Comparison of ENCODE assay signal across 8 mouse cellular contexts in the genomic region with DNA sequence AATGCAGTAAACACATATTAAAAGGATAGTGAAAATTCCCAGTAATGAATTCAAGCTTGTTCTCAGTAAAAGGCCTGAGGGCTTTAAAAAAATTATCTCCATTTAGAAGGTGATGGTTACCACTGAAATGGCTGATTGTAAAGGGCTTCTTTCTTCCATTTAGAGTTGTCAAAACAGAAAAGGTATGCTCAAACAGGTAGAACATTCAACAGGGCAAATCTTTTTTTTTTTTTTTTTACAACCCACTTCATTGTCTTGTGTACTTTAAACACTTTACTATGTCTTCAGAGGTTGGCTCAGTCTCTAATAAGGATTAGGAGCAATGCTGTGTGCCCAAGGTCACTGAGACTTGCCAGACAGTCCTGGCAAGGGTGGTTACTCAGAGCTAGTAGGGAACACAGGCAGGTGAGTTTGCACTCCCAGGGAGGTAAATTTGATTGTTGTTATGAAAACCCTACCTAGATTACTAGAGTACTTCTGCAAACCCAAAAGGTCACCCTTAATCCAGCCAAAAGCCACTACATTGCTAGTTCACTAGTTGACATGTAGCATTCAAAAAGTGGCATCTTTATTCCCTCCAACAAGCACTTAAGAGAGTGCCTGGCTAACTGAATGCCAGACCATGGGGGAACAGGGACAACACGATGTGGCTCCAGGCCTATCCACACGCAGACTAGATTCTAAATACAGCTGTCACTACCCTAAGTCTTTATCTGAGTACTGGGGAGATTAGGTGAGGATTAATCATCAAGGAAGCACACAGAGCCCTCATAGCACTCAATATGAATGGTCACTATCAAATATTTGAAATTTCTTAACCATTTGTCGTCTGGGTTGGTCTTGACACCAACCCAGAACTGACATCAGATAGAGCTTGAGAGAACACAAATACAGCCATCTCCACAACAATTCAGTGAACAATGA. TPM values are rescaled to one million over a fixed set of nuclear protein-coding genes. Genes with fewer than 3 reads are reported as not detected.
DNase-seq lines count a peak whose midpoint lies in the region; ATAC-seq and TF ChIP-seq lines count a peak whose summit lies in the region.

No protein-coding gene starts in this region.

- no peak overlapping the region for H3K27ac ChIP-seq in cerebellum, adult 2 months (ENCODE audit: insufficient read depth, low read length)
- no peak overlapping the region for H3K27ac ChIP-seq in lung, embryonic 16.5 days (ENCODE audit: low read length)
- no peak overlapping the region for H3K27ac ChIP-seq in lung, postnatal 0 days (ENCODE audit: low read length)
- no peak overlapping the region for H3K27ac ChIP-seq in limb, embryonic 14.5 days (replicated peaks; ENCODE audit: low read depth, low read length)
- no peak overlapping the region for H3K27ac ChIP-seq in stomach, postnatal 0 days (replicated peaks)

- peak overlapping the region; percentile 23 for H3K4me3 ChIP-seq in cerebellum, adult 2 months (replicated peaks; ENCODE audit: insufficient read depth, low read depth, low read length)
- no peak overlapping the region for H3K4me3 ChIP-seq in lung, embryonic 16.5 days (ENCODE audit: low read length)
- no peak overlapping the region for H3K4me3 ChIP-seq in lung, postnatal 0 days (ENCODE audit: low read depth, low read length)
- peak overlapping the region; percentile 73 for H3K4me3 ChIP-seq in limb, embryonic 14.5 days (replicated peaks; ENCODE audit: low read length)
- H3K4me3 ChIP-seq in stomach, postnatal 0 days (ENCODE audit: low read depth, low read length): no peak overlapping the region

- H3K4me1 ChIP-seq in cerebellum, adult 2 months (ENCODE audit: control insufficient read depth, insufficient read depth, low read length): peaks cover 33% of the 10 kb centered on the region
- peaks cover 42% of the 10 kb centered on the region for H3K4me1 ChIP-seq in lung, embryonic 16.5 days (replicated peaks; ENCODE audit: control insufficient read depth, insufficient read depth, low read length)
- peaks cover 25% of the 10 kb centered on the region for H3K4me1 ChIP-seq in lung, postnatal 0 days (ENCODE audit: insufficient read depth, low read depth, low read length)
- peaks cover 54% of the 10 kb centered on the region for H3K4me1 ChIP-seq in limb, embryonic 14.5 days (ENCODE audit: control insufficient read depth, insufficient read depth, low read length)
- peaks cover 10% of the 10 kb centered on the region for H3K4me1 ChIP-seq in stomach, postnatal 0 days (replicated peaks; ENCODE audit: control insufficient read depth, insufficient read depth)

- ATAC-seq in lung, embryonic 16.5 days (ENCODE audit: low read depth): no peak
- no peak for ATAC-seq in lung, postnatal 0 days
- ATAC-seq in limb, embryonic 14.5 days (ENCODE audit: low FRiP score, low read depth): no peak
- no peak for ATAC-seq in stomach, postnatal 0 days (ENCODE audit: low FRiP score, low TSS enrichment)

- TF ChIP-seq POLR2A in cerebellum, adult 2 months (IDR thresholded peaks at IDR 0.05; ENCODE audit: borderline replicate concordance, insufficient read depth, low read length): no peak
- TF ChIP-seq POLR2A in limb, embryonic 14.5 days (IDR thresholded peaks at IDR 0.05; ENCODE audit: borderline replicate concordance, extremely low read depth, insufficient read depth, insufficient read length): no peak

- 46% methylated on average over 3 of the region's 3 CpGs for WGBS in cerebellum, adult 2 months
- WGBS in lung, embryonic 16.5 days: 50% methylated on average over 3 of the region's 3 CpGs
- 71% methylated on average over 3 of the region's 3 CpGs for WGBS in lung, postnatal 0 days
- WGBS in limb, embryonic 14.5 days: 79% methylated on average over 3 of the region's 3 CpGs
- WGBS in stomach, postnatal 0 days: 48% methylated on average over 3 of the region's 3 CpGs

- intact Hi-C loops in left cerebral cortex, postnatal 10 days (cut with DNase I): no loop called here

- peak overlapping the region; percentile 96 for H3K4me2 ChIP-seq in lung, embryonic 16.5 days (ENCODE audit: low read depth, low read length)
- H3K4me2 ChIP-seq in lung, postnatal 0 days (replicated peaks; ENCODE audit: low read depth, low read length): no peak overlapping the region
- H3K4me2 ChIP-seq in limb, embryonic 14.5 days (replicated peaks; ENCODE audit: low read depth, low read length, severe bottlenecking): peak overlapping the region; percentile 96
- peak overlapping the region; percentile 95; the same call in 1 of the 2 replicates for H3K4me2 ChIP-seq in stomach, postnatal 0 days (replicated peaks; ENCODE audit: low read depth)

- no peaks in the 10 kb centered on the region for H3K36me3 ChIP-seq in lung, embryonic 16.5 days (ENCODE audit: control insufficient read depth, insufficient read depth, low read length)
- no peaks in the 10 kb centered on the region for H3K36me3 ChIP-seq in lung, postnatal 0 days (ENCODE audit: insufficient read depth, low read length)
- H3K36me3 ChIP-seq in limb, embryonic 14.5 days (ENCODE audit: control insufficient read depth, insufficient read depth, low read length): 0 out of 2 replicates have a peak, but pooled peaks cover 2% of the 10 kb centered on the region
- no peaks in the 10 kb centered on the region for H3K36me3 ChIP-seq in stomach, postnatal 0 days (ENCODE audit: control insufficient read depth, insufficient read depth, low read length)

- H3K9ac ChIP-seq in lung, embryonic 16.5 days (ENCODE audit: low read length): no peak overlapping the region
- no peak overlapping the region for H3K9ac ChIP-seq in lung, postnatal 0 days (replicated peaks; ENCODE audit: low read depth)
- H3K9ac ChIP-seq in limb, embryonic 14.5 days (ENCODE audit: low read depth, low read length, severe bottlenecking): no peak overlapping the region
- no peak overlapping the region for H3K9ac ChIP-seq in stomach, postnatal 0 days (ENCODE audit: low read length)

- no peaks in the 10 kb centered on the region for H3K27me3 ChIP-seq in cerebellum, adult 2 months (ENCODE audit: control insufficient read depth, insufficient read depth, low read length)
- peaks cover 21% of the 10 kb centered on the region for H3K27me3 ChIP-seq in lung, embryonic 16.5 days (ENCODE audit: control insufficient read depth, insufficient read depth, low read depth, low read length)
- H3K27me3 ChIP-seq in lung, postnatal 0 days (replicated peaks; ENCODE audit: insufficient read depth, low read length): 0 out of 2 replicates have a peak, but pooled peaks cover 7% of the 10 kb centered on the region
- H3K27me3 ChIP-seq in limb, embryonic 14.5 days (ENCODE audit: control insufficient read depth, insufficient read depth, low read length): no peaks in the 10 kb centered on the region
- H3K27me3 ChIP-seq in stomach, postnatal 0 days (ENCODE audit: control insufficient read depth, insufficient read depth, low read length): no peaks in the 10 kb centered on the region; the same call in 1 of the 2 replicates

- DNase-seq in cerebellum, adult 2 months: no peak
- DNase-seq in cerebellum, postnatal 10 days: no peak
- no peak for DNase-seq in lung, postnatal 0 days (ENCODE audit: low spot score)
- no peak for DNase-seq in limb, embryonic 14.5 days (ENCODE audit: low spot score)
- DNase-seq in stomach, postnatal 0 days (ENCODE audit: low spot score): no peak
- DNase-seq in left cerebral cortex, postnatal 10 days (ENCODE audit: extremely low spot score in 1 of 2, low spot score in 2 of 2): no peak
- no peak for DNase-seq in right cerebral cortex, postnatal 14 days

- no peak for TF ChIP-seq EP300 in lung, postnatal 0 days (IDR thresholded peaks at IDR 0.05)
- TF ChIP-seq EP300 in stomach, postnatal 0 days (optimal IDR thresholded peaks at IDR 0.05): no peak

- TF ChIP-seq CTCF in cerebellum, adult 2 months (IDR thresholded peaks at IDR 0.05; ENCODE audit: borderline replicate concordance, insufficient read depth, low read depth, low read length): no peak
- TF ChIP-seq CTCF in lung, postnatal 0 days (IDR thresholded peaks at IDR 0.05): no peak
- no peak for TF ChIP-seq CTCF in stomach, postnatal 0 days (IDR thresholded peaks at IDR 0.05; ENCODE audit: low read depth)

- no peaks in the 10 kb centered on the region for H3K9me3 ChIP-seq in lung, embryonic 16.5 days (ENCODE audit: control insufficient read depth, low read length)
- H3K9me3 ChIP-seq in lung, postnatal 0 days (ENCODE audit: low read length): no peaks in the 10 kb centered on the region
- no peaks in the 10 kb centered on the region for H3K9me3 ChIP-seq in limb, embryonic 14.5 days (ENCODE audit: control insufficient read depth, low read length)
- H3K9me3 ChIP-seq in stomach, postnatal 0 days (ENCODE audit: control insufficient read depth, low read length): no peaks in the 10 kb centered on the region

RNA-seq across cellular contexts. Expression of gene Tbc1d24, which starts 1.5 kb away (rescaled TPM):
- polyA plus RNA-seq in cerebellum, adult 2 months (2012; rRNA removed): 45.6 and 50.3 TPM in 2 replicates
- 4.6 and 6.4 TPM in 2 replicates for polyA plus RNA-seq in lung, embryonic 16.5 days (2015; fragmentation: Nextera tagmentation; extraction: Ambion mirVana)
- polyA plus RNA-seq in lung, postnatal 0 days (2015; fragmentation: Nextera tagmentation; extraction: Ambion mirVana): 1.8 and 1.9 TPM in 2 replicates
- 31.9 and 52.5 TPM in 2 replicates for polyA plus RNA-seq in limb, embryonic 14.5 days (2012; rRNA removed)
- 6.3 and 8.0 TPM in 2 replicates for polyA plus RNA-seq in limb, embryonic 14.5 days (2014; fragmentation: Nextera tagmentation; extraction: Ambion mirVana)
- 1.4 and 1.5 TPM in 2 replicates for polyA plus RNA-seq in stomach, postnatal 0 days (2015; fragmentation: Nextera tagmentation; extraction: Ambion mirVana)
- total RNA-seq in left cerebral cortex, postnatal 10 days (2021): 10 to 100 TPM; 70.4 to 74.8 TPM

RNA-seq across cellular contexts. Expression of gene Ntn3, which starts 5.5 kb away (rescaled TPM):
- polyA plus RNA-seq in cerebellum, adult 2 months (2012; rRNA removed): 3.8 and 4.5 TPM in 2 replicates
- polyA plus RNA-seq in lung, embryonic 16.5 days (2015; fragmentation: Nextera tagmentation; extraction: Ambion mirVana): 3.3 and 3.8 TPM in 2 replicates
- 2.3 and 2.5 TPM in 2 replicates for polyA plus RNA-seq in lung, postnatal 0 days (2015; fragmentation: Nextera tagmentation; extraction: Ambion mirVana)
- 32.6 and 42.5 TPM in 2 replicates for polyA plus RNA-seq in limb, embryonic 14.5 days (2012; rRNA removed)
- polyA plus RNA-seq in limb, embryonic 14.5 days (2014; fragmentation: Nextera tagmentation; extraction: Ambion mirVana): 14.5 and 19.8 TPM in 2 replicates
- 2.8 and 3.1 TPM in 2 replicates for polyA plus RNA-seq in stomach, postnatal 0 days (2015; fragmentation: Nextera tagmentation; extraction: Ambion mirVana)
- total RNA-seq in left cerebral cortex, postnatal 10 days (2021): 10 to 100 TPM; 13.1 to 14.4 TPM

RNA-seq across cellular contexts. Expression of gene Tedc2, which starts 16.8 kb away (rescaled TPM):
- polyA plus RNA-seq in cerebellum, adult 2 months (2012; rRNA removed): 27.3 and 28.4 TPM in 2 replicates
- polyA plus RNA-seq in lung, embryonic 16.5 days (2015; fragmentation: Nextera tagmentation; extraction: Ambion mirVana): 11.3 and 13.0 TPM in 2 replicates
- 5.3 and 6.3 TPM in 2 replicates for polyA plus RNA-seq in lung, postnatal 0 days (2015; fragmentation: Nextera tagmentation; extraction: Ambion mirVana)
- 35.4 and 39.2 TPM in 2 replicates for polyA plus RNA-seq in limb, embryonic 14.5 days (2012; rRNA removed)
- polyA plus RNA-seq in limb, embryonic 14.5 days (2014; fragmentation: Nextera tagmentation; extraction: Ambion mirVana): 10.2 and 12.2 TPM in 2 replicates
- 4.8 and 6.1 TPM in 2 replicates for polyA plus RNA-seq in stomach, postnatal 0 days (2015; fragmentation: Nextera tagmentation; extraction: Ambion mirVana)
- total RNA-seq in left cerebral cortex, postnatal 10 days (2021): 10 to 100 TPM in 1 of 2 experiments, 1 to 10 TPM in 1; 8.9 to 10.4 TPM

RNA-seq across cellular contexts. Expression of gene Atp6v0c, which starts 34.4 kb away (rescaled TPM):
- 2,309 TPM in 2 replicates for polyA plus RNA-seq in cerebellum, adult 2 months (2012; rRNA removed)
- 462 and 486 TPM in 2 replicates for polyA plus RNA-seq in lung, embryonic 16.5 days (2015; fragmentation: Nextera tagmentation; extraction: Ambion mirVana)
- polyA plus RNA-seq in lung, postnatal 0 days (2015; fragmentation: Nextera tagmentation; extraction: Ambion mirVana): 566 and 620 TPM in 2 replicates
- polyA plus RNA-seq in limb, embryonic 14.5 days (2012; rRNA removed): 487 and 720 TPM in 2 replicates
- 511 and 522 TPM in 2 replicates for polyA plus RNA-seq in limb, embryonic 14.5 days (2014; fragmentation: Nextera tagmentation; extraction: Ambion mirVana)
- 608 and 627 TPM in 2 replicates for polyA plus RNA-seq in stomach, postnatal 0 days (2015; fragmentation: Nextera tagmentation; extraction: Ambion mirVana)
- 1,000 to 10,000 TPM; 1,322 to 1,387 TPM for total RNA-seq in left cerebral cortex, postnatal 10 days (2021)

RNA-seq across cellular contexts. Expression of gene Amdhd2, which starts 40.3 kb away (rescaled TPM):
- polyA plus RNA-seq in cerebellum, adult 2 months (2012; rRNA removed): 37.0 and 40.1 TPM in 2 replicates
- 30.8 TPM in 2 replicates for polyA plus RNA-seq in lung, embryonic 16.5 days (2015; fragmentation: Nextera tagmentation; extraction: Ambion mirVana)
- polyA plus RNA-seq in lung, postnatal 0 days (2015; fragmentation: Nextera tagmentation; extraction: Ambion mirVana): 44.1 and 44.2 TPM in 2 replicates
- 31.2 and 39.6 TPM in 2 replicates for polyA plus RNA-seq in limb, embryonic 14.5 days (2012; rRNA removed)
- polyA plus RNA-seq in limb, embryonic 14.5 days (2014; fragmentation: Nextera tagmentation; extraction: Ambion mirVana): 27.4 and 32.6 TPM in 2 replicates
- 20.5 and 21.7 TPM in 2 replicates for polyA plus RNA-seq in stomach, postnatal 0 days (2015; fragmentation: Nextera tagmentation; extraction: Ambion mirVana)
- 10 to 100 TPM; 33.3 to 36.0 TPM for total RNA-seq in left cerebral cortex, postnatal 10 days (2021)

Comparison
In these comparisons a context has a peak if more than half of its experiments do, and no peak if none do; other contexts are left out.
1. H3K4me3 ChIP-seq: peak in cerebellum, adult 2 months (single experiment) and limb, embryonic 14.5 days (single experiment); none in lung, embryonic 16.5 days (single experiment), lung, postnatal 0 days (single experiment) and stomach, postnatal 0 days (single experiment).